Mouse (Mus musculus) layer of hippocampus, adult 2 months (tissue): ENCODE data around the gene Tmem54. TPM values are rescaled to one million over a fixed set of nuclear protein-coding genes. Genes with fewer than 3 reads are reported as not detected.

Experiments used
- DNase-seq, 2 experiments: peaks; one replicate each; pipeline ENCODE4 v3.0.0; 2022; ENCODE audit warnings: low spot score in 2 of 2
- H3K27ac ChIP-seq: fragments of 200-600 bp; 2 replicates; pipeline ENCODE4 v1.8.1; 2022
- H3K4me3 ChIP-seq: fragments of 200-600 bp; 2 replicates; pipeline ENCODE4 v1.8.1; 2022; ENCODE audit warnings: mild to moderate bottlenecking
- CTCF ChIP-seq: fragments of 200-600 bp; conservative IDR thresholded peaks from 2 replicates; pipeline ENCODE4 v1.8.1; 2022; ENCODE audit warnings: antibody characterized with exemption, mild to moderate bottlenecking, moderate library complexity
- total RNA-seq, 2 experiments: library from RNA; stranded (reverse); gene quantifications; 2 replicates each; pipeline ENCODE4 v1.2.3; 2021

Tmem54 gene
- total RNA-seq, 2 experiments from 2014 or later = not detected

GRCm38 (mm10) chr4:129081041-129081440, 24.3 kb upstream of the Tmem54 start:
- DNase-seq = no peak
- TF ChIP-seq CTCF = no peak
- Histone ChIP-seq H3K27ac (no peak overlapping the region), H3K4me3 (no peak overlapping the region)

DNA sequence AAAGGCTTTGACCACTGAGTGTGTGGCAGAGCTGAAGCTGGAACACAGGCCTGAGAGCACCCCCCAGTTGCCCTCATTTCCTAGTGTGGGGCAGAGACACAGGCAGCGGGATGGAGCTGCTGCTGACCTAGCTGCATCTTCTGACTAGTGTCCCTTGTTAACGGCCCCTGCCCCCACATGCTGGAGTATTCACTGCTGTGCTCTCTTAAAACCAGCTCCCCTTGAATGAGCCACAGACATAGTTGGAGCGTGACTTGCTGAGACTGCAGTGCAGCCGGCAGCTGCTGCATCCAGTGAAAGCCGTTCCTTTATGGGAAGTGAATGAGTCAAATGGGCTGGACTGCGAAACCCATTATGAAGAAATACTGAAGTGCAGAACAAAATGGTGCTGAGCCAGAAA, 23.8 kb upstream of the Tmem54 start:
- no peak overlapping the region for H3K27ac ChIP-seq
- H3K4me3 ChIP-seq = no peak overlapping the region
- DNase-seq = peak in 1 of 2 experiments; percentile 23
- TF ChIP-seq CTCF = no peak

GRCm38 (mm10) chr4:129081939-129082338, 23.4 kb upstream of the Tmem54 start:
- no peak for DNase-seq
- no peak overlapping the region for H3K4me3 ChIP-seq
- H3K27ac ChIP-seq = no peak overlapping the region
- no peak for TF ChIP-seq CTCF

DNA sequence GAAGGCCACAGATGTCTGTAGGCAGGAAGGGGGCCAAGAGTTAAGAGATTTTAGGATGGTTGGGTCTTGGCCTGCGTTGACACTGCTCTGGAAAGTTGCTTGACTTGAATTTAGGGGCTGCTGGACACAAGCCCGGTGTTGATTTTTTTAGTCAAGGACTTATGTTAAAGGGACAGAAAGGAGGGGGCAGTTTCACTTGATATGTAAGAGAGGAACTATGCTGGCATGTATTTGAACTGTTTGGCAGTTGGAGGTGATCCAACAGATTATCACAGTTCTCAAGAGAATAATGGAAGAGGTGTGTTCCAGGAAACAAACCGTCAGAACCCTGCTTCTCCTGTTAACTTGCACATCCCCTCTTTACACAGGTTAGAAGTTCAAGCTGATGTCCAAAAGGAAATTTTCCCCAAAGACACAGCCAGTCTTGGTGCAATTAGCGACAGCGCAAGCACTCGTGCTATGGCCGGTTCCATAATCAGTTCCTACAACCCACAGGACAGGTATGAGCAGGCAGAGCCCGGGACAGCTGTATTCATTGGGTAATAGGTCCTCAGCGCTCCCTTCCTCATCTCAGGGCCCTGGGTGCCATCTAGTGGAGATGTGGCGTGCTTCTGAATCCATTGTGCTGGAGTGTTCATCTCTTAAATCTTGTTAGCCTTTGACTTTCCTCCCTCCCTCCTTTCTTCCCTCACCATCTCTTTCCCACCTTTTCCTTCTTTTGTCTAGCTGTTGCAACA, 22.8 kb upstream of the Tmem54 start:
- no peak overlapping the region for H3K27ac ChIP-seq
- peak; percentile 66 to 69 for DNase-seq
- no peak overlapping the region for H3K4me3 ChIP-seq
- peak; percentile 89 for TF ChIP-seq CTCF

GRCm38 (mm10) chr4:129084896-129085295, 20.5 kb upstream of the Tmem54 start:
- Histone ChIP-seq H3K27ac (no peak overlapping the region), H3K4me3 (no peak overlapping the region)
- no peak for DNase-seq
- TF ChIP-seq CTCF = no peak

- TF ChIP-seq CTCF = peak; percentile 91
- DNase-seq = peak; percentile 55 to 76
- Histone ChIP-seq H3K27ac (no peak overlapping the region), H3K4me3 (no peak overlapping the region)
These were observed 19.3 kb upstream of the Tmem54 start for GRCm38 (mm10) chr4:129086078-129086477.

DNA sequence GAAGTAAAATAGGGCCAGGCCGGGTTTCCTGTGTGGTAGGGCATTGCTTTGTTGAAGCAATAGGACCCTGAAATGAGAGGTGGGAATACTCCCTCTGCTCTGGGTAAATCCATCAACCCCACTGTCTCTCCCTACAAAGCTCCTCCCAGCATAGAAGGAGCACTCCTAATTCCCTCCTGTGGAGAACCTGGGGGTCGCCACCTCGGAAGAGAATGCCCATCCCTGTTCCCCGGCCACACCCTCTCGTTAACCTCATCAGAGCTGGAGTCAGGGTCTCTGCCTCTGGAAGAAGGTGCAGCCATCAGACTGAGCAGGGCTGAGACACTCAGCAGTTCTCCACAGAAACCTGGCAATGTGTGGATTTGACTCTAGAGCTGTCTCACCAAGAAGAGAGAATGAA, 17.5 kb upstream of the Tmem54 start:
- Histone ChIP-seq H3K27ac (no peak overlapping the region), H3K4me3 (no peak overlapping the region)
- DNase-seq = no peak
- no peak for TF ChIP-seq CTCF

DNA sequence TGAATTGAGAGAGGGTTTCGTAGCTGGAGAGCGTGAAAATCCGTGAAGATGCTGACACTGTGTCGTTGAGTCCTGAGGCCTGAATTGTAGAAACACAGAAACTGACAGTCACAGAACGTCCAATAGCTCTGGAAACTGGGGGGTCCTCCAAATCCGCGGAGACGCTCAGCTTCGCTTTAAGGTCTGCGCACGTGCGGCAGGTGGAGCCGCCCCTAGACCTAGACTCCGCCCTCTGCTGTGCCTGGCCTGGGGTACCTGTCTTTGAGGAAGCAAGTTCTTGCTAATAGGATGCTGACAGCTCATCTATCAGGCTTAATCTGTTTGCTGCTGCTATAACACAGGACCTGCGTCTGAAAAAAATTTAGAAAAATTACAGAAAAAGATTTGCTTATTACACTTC, 10.1 kb upstream of the Tmem54 start:
- DNase-seq = no peak
- Histone ChIP-seq H3K27ac (no peak overlapping the region), H3K4me3 (no peak overlapping the region)
- TF ChIP-seq CTCF = no peak

DNA sequence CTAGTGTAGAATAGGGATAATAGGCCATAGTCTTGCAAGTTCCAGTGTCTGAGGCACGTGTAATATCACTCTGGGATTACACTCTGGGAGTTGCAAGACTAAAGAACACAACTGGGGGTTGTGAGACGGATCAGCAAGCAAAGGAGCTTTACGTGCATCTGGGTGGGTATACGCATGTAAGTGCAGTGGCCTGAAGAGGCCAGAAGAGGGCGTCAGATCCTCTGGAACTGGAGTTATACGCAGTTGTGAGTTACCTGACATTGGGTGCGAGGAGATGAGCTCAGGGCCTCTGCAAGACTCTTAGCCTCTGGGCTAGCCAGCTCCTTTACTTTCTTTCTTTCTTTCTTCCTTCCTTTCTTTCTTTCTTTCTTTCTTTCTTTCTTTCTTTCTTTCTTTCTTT, 8.3 kb upstream of the Tmem54 start:
- DNase-seq = no peak
- H3K27ac ChIP-seq = no peak overlapping the region
- peak; percentile 32 for TF ChIP-seq CTCF
- H3K4me3 ChIP-seq = no peak overlapping the region

GRCm38 (mm10) chr4:129102133-129102829, 3.1 kb upstream of the Tmem54 start:
- no peak for TF ChIP-seq CTCF
- DNase-seq = no peak
- H3K4me3 ChIP-seq = no peak overlapping the region
- H3K27ac ChIP-seq = no peak overlapping the region

- TF ChIP-seq CTCF = no peak
- DNase-seq = no peak
- Histone ChIP-seq H3K27ac (no peak overlapping the region), H3K4me3 (no peak overlapping the region)
These were observed 725 bp downstream of the Tmem54 start for GRCm38 (mm10) chr4:129106073-129106472.

DNA sequence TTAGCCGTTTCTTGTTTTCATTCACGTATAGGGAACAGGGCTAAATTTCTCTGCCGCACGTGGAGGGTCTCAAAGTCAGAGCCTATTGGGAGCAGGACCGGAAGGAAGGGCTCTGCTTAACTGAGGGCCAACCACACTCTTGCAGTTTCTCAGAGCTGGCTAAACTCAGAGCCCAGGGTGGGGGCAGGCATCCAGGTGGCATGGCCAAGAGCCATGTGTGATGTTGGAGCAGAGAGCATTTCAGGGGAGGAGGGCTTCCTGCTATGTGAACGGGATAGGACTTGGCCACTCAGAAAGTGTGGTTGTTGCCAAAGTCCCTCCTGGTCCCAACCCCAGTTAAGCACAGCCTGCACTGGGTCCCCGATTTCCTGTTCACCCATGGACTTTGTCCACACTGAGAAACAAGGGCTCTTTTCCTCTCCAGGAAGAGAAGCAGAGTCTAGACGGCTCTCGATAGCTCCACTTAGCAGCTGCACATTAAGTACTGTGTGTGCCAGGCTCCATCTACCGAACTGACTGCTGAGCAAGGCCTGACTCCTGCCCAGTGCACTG, 2.1 kb downstream of the Tmem54 start:
- DNase-seq = no peak
- Histone ChIP-seq H3K27ac (no peak overlapping the region), H3K4me3 (no peak overlapping the region)
- no peak for TF ChIP-seq CTCF

- DNase-seq = no peak
- no peak overlapping the region for H3K27ac ChIP-seq
- no peak for TF ChIP-seq CTCF
- H3K4me3 ChIP-seq = no peak overlapping the region
These were observed 3.3 kb downstream of the Tmem54 start for GRCm38 (mm10) chr4:129108624-129109023.
